29 mouse cellular contexts compared by ENCODE assay signal in the genomic region with DNA sequence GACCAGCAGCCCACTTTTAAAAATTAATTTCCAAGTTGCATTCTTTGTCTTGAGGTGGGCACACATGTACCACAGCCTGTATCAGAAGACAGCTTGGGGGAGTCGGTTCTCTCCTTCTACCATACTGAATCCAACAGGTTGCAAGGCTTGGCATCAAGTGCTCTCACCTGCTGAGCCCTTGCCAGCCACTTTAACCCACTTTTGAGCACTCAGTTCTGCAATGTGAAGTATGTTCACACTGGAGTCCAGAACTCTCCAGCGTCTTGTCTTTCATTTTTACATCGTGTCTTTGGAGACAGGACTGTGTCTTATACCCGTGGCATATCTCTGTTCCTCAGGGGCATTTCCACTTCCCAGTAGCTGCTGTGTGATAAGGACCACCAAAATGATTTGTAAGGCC. TPM values are rescaled to one million over a fixed set of nuclear protein-coding genes. Genes with fewer than 3 reads are reported as not detected.
A peak's percentile ranks its signal among the peaks of the same experiment; 100 is the strongest.
DNase-seq lines count a peak whose midpoint lies in the region; ATAC-seq lines count a peak whose summit lies in the region.
"Had no signal": no experiment of that assay in that cellular context is flagged by ENCODE, and none has a peak within 500 bp of the region (broad histone marks: within the 10 kb centered on the region; RNA-seq: fewer than 3 reads in every experiment).

No protein-coding gene starts in this region.

- WGBS in lung, embryonic 15.5 days = 53% methylated on average over 4 of the region's 4 CpGs
- WGBS in limb, embryonic 10.5 days = 84% methylated on average over 4 of the region's 4 CpGs

- no peak overlapping the region for H3K9ac ChIP-seq in lung, embryonic 15.5 days
- H3K9ac ChIP-seq: embryonic facial prominence, embryonic 12.5 days; embryonic facial prominence, embryonic 15.5 days; forebrain, postnatal 0 days; heart, embryonic 13.5 days; hindbrain, embryonic 14.5 days had no signal

- H3K27me3 ChIP-seq in lung, embryonic 15.5 days = no peaks in the 10 kb centered on the region
- H3K27me3 ChIP-seq in limb, embryonic 10.5 days (ENCODE audit: low read depth, poor library complexity, severe bottlenecking) = no peaks in the 10 kb centered on the region
- H3K27me3 ChIP-seq: embryonic facial prominence, embryonic 12.5 days; embryonic facial prominence, embryonic 15.5 days; Patski had no signal

- no peaks in the 10 kb centered on the region for H3K4me1 ChIP-seq in lung, embryonic 15.5 days
- H3K4me1 ChIP-seq in limb, embryonic 10.5 days = no peaks in the 10 kb centered on the region
- H3K4me1 ChIP-seq: embryonic facial prominence, embryonic 12.5 days; embryonic facial prominence, embryonic 15.5 days; heart, embryonic 10.5 days; heart, embryonic 13.5 days had no signal

- H3K4me3 ChIP-seq in lung, embryonic 15.5 days = no peak overlapping the region
- no peak overlapping the region for H3K4me3 ChIP-seq in limb, embryonic 10.5 days
- H3K4me3 ChIP-seq: embryonic facial prominence, embryonic 12.5 days; embryonic facial prominence, embryonic 15.5 days; gastrocnemius, adult 2 months; heart, embryonic 10.5 days; heart, embryonic 13.5 days had no signal

- H3K4me2 ChIP-seq in lung, embryonic 15.5 days = peak overlapping the region; percentile 9; the same call in 1 of the 2 replicates
- H3K4me2 ChIP-seq: embryonic facial prominence, embryonic 12.5 days; embryonic facial prominence, embryonic 15.5 days; heart, embryonic 13.5 days; hindbrain, embryonic 14.5 days had no signal

- H3K9me3 ChIP-seq in lung, embryonic 15.5 days = no peaks in the 10 kb centered on the region
- H3K9me3 ChIP-seq in limb, embryonic 10.5 days (replicated peaks) = no peaks in the 10 kb centered on the region
- H3K9me3 ChIP-seq: embryonic facial prominence, embryonic 12.5 days; embryonic facial prominence, embryonic 15.5 days; heart, embryonic 10.5 days; heart, embryonic 13.5 days had no signal

- H3K36me3 ChIP-seq in lung, embryonic 15.5 days = no peaks in the 10 kb centered on the region
- no peaks in the 10 kb centered on the region for H3K36me3 ChIP-seq in limb, embryonic 10.5 days
- H3K36me3 ChIP-seq: embryonic facial prominence, embryonic 12.5 days; embryonic facial prominence, embryonic 15.5 days; heart, embryonic 10.5 days; heart, embryonic 13.5 days had no signal

- peak overlapping the region; percentile 67 for H3K27ac ChIP-seq in lung, embryonic 15.5 days
- H3K27ac ChIP-seq in limb, embryonic 10.5 days = no peak overlapping the region
- H3K27ac ChIP-seq: embryonic facial prominence, embryonic 12.5 days; embryonic facial prominence, embryonic 15.5 days; gastrocnemius, adult 2 months; heart, embryonic 10.5 days; heart, embryonic 13.5 days; hindbrain, embryonic 14.5 days; hindbrain, postnatal 0 days had no signal

- ATAC-seq in lung, embryonic 15.5 days (ENCODE audit: borderline replicate concordance, extremely low read depth, low FRiP score, low TSS enrichment) = peak; percentile 39; the same call in 1 of the 2 replicates
- no peak for ATAC-seq in granulocyte monocyte progenitor cell, adult 5-6 weeks (replicated peaks; ENCODE audit: poor library complexity, severe bottlenecking)
- ATAC-seq: forebrain, embryonic 14.5 days; forebrain, postnatal 0 days; hindbrain, postnatal 0 days; Patski had no signal

- peak; percentile 89 to 91 for DNase-seq in lung, adult 18-20 months
- DNase-seq in lung, postnatal 10 days = peak; percentile 80
- peak; percentile 89 for DNase-seq in lung, postnatal 36 days
- DNase-seq in layer of hippocampus, adult 8-10 months (ENCODE audit: low spot score in 2 of 2) = no peak
- DNase-seq in adrenal gland, postnatal 36 days = no peak
- no peak for DNase-seq in limb, embryonic 10.5 days (ENCODE audit: low spot score)
- DNase-seq: adrenal gland, adult 2 months; cerebellum, adult 11-12 months; cerebellum, adult 8-10 months; cerebellum, postnatal 10 days; cerebellum, postnatal 36 days; forebrain, postnatal 0 days; gastrocnemius, adult 2 months; gastrocnemius, postnatal 14 days; heart, adult 18-20 months; heart, postnatal 14 days; heart, postnatal 4 days had no signal

RNA-seq across cellular contexts. Expression of gene Scnn1b, which starts 15.4 kb away (rescaled TPM):
- polyA plus RNA-seq in lung, embryonic 15.5 days (2015; fragmentation: Nextera tagmentation; extraction: Ambion mirVana) = 6.8 and 8.0 TPM in 2 replicates
- total RNA-seq in granulocyte monocyte progenitor cell, adult 5-6 weeks (2014; fragmentation: Nextera tagmentation) = not detected in 2 replicates
- total RNA-seq in granulocyte monocyte progenitor cell, adult 5-6 weeks (2017) = not detected in 2 replicates
- not detected for total RNA-seq in layer of hippocampus, adult 8-10 months (2022)
- under 1 TPM in 1 of 2 experiments, not detected in 1; 0.23 TPM for total RNA-seq in adrenal gland, postnatal 36 days (2021)
- polyA plus RNA-seq in limb, embryonic 10.5 days (2016; fragmentation: Nextera tagmentation; extraction: Ambion mirVana) = not detected in 2 replicates
- total RNA-seq: adrenal gland, adult 2 months; adrenal gland, postnatal 14 days; gastrocnemius, postnatal 4 days; heart, adult 18-20 months had no signal

Comparison
In these comparisons a context has a peak if more than half of its experiments do, and no peak if none do; other contexts are left out.
1. DNase-seq: peak in lung, adult 18-20 months (2 of 2), lung, postnatal 10 days (single experiment) and lung, postnatal 36 days (single experiment); none in layer of hippocampus, adult 8-10 months (0 of 2), adrenal gland, postnatal 36 days (0 of 2) and limb, embryonic 10.5 days (single experiment).